Mouse (Mus musculus): ENCODE measurements around the gene Abcg1. TPM values are rescaled to one million over a fixed set of nuclear protein-coding genes. Genes with fewer than 3 reads are reported as not detected.
A peak's percentile ranks its signal among the peaks of the same experiment; 100 is the strongest.

Gene Abcg1
- polyA plus RNA-seq, 1 experiment from 2014 or later: 5.8 TPM

GRCm38 (mm10) chr17:31029407-31029806, 28.1 kb upstream of the Abcg1 start:
- DNase-seq (ENCODE audit: low spot score): no peak
- no peak overlapping the region for H3K27ac ChIP-seq (replicated peaks)
- 92% methylated on average over 4 of the region's 4 CpGs for WGBS
- peaks cover 12% of the 10 kb centered on the region for H3K4me1 ChIP-seq
- no peak overlapping the region for H3K4me3 ChIP-seq
- H3K36me3 ChIP-seq: no peaks in the 10 kb centered on the region
- no peaks in the 10 kb centered on the region for H3K27me3 ChIP-seq (ENCODE audit: low read depth, poor library complexity, severe bottlenecking)
- peaks cover 6% of the 10 kb centered on the region; the same call in 1 of the 2 replicates for H3K9me3 ChIP-seq (replicated peaks)

DNA sequence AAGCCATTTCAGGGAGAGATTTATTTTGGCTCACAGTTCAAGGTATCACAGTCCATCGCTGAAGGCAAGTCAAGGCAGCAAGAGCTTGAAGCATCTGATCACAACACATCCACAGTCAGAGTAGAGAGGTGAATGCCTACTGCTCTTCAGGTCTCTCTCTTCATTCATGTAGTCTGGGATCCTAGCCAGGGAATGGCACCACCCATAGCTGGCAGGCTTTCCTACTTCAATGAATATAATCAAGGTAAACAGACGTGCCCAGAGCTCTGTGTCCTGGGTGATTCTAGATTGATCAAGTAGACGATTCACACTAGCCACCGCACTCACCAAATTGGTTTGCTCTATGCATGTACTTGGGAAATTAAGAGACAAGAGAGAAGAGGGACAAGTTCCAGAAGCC, 25.1 kb upstream of the Abcg1 start:
- no peaks in the 10 kb centered on the region for H3K36me3 ChIP-seq
- H3K27me3 ChIP-seq (ENCODE audit: low read depth, poor library complexity, severe bottlenecking): no peaks in the 10 kb centered on the region
- no peak overlapping the region for H3K27ac ChIP-seq (replicated peaks)
- peaks cover 6% of the 10 kb centered on the region; the same call in 1 of the 2 replicates for H3K9me3 ChIP-seq (replicated peaks)
- WGBS: 95% methylated on average over 4 of the region's 4 CpGs
- no peak overlapping the region for H3K4me3 ChIP-seq
- H3K4me1 ChIP-seq: peaks cover 17% of the 10 kb centered on the region
- DNase-seq (ENCODE audit: low spot score): no peak

GRCm38 (mm10) chr17:31033251-31033650, 24.2 kb upstream of the Abcg1 start:
- WGBS: 73% methylated on average over 2 of the region's 2 CpGs
- Histone ChIP-seq H3K36me3 (no peaks in the 10 kb centered on the region), H3K9me3 (replicated peaks) (peaks cover 6% of the 10 kb centered on the region; the same call in 1 of the 2 replicates), H3K4me1 (peaks cover 17% of the 10 kb centered on the region), H3K27ac (replicated peaks) (peak overlapping the region; percentile 71), H3K4me3 (no peak overlapping the region), H3K27me3 (ENCODE audit: low read depth, poor library complexity, severe bottlenecking) (no peaks in the 10 kb centered on the region)
- no peak for DNase-seq (ENCODE audit: low spot score)

GRCm38 (mm10) chr17:31034165-31034564, 23.3 kb upstream of the Abcg1 start:
- Histone ChIP-seq H3K27ac (replicated peaks) (peak overlapping the region; percentile 71), H3K9me3 (replicated peaks) (peaks cover 6% of the 10 kb centered on the region; the same call in 1 of the 2 replicates), H3K4me3 (no peak overlapping the region), H3K4me1 (peaks cover 17% of the 10 kb centered on the region), H3K36me3 (no peaks in the 10 kb centered on the region), H3K27me3 (ENCODE audit: low read depth, poor library complexity, severe bottlenecking) (no peaks in the 10 kb centered on the region)
- WGBS: 59% methylated on average over 5 of the region's 5 CpGs
- no peak for DNase-seq (ENCODE audit: low spot score)

DNA sequence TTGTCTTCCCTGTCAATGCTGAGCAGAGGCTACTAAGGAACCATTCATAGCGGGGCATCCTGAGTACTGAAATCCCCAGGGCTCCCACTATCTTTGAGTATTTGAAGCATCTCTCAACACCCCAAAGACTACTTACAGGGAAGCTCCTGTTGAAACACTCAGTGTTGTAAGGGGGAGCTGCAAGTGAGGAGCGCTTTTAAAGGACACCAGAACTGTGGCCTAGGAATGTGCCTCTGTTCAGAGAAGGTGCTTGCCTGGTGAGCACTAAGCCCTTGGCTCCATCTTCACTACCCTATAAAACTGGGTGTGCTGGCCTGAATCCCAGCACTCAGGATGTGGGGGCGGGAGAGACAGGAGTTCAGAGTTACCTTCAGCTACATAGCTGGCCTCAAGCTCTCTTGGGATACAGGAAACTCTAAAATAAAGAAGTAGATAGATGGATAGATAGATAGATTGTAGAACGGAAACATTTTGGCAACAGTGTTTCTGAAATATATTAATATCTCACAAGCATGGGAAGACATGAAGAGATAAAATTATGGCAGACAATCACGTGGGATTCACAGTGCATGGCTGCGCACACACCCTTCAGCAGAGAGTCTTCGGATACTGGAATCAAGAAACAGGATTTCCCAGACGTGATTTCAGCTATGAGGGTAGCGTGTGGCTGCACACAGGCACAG, 22.7 kb upstream of the Abcg1 start:
- no peak for DNase-seq (ENCODE audit: low spot score)
- Histone ChIP-seq H3K4me3 (no peak overlapping the region), H3K27me3 (ENCODE audit: low read depth, poor library complexity, severe bottlenecking) (no peaks in the 10 kb centered on the region), H3K4me1 (peaks cover 17% of the 10 kb centered on the region), H3K9me3 (replicated peaks) (peaks cover 6% of the 10 kb centered on the region; the same call in 1 of the 2 replicates), H3K27ac (replicated peaks) (no peak overlapping the region), H3K36me3 (no peaks in the 10 kb centered on the region)
- WGBS: 91% methylated on average over 9 of the region's 9 CpGs

- no peak for DNase-seq (ENCODE audit: low spot score)
- H3K36me3 ChIP-seq: no peaks in the 10 kb centered on the region
- peaks cover 17% of the 10 kb centered on the region for H3K4me1 ChIP-seq
- peak overlapping the region; percentile 55; the same call in 1 of the 2 replicates for H3K27ac ChIP-seq (replicated peaks)
- no peak overlapping the region for H3K4me3 ChIP-seq
- H3K9me3 ChIP-seq (replicated peaks): peaks cover 6% of the 10 kb centered on the region; the same call in 1 of the 2 replicates
- no peaks in the 10 kb centered on the region for H3K27me3 ChIP-seq (ENCODE audit: low read depth, poor library complexity, severe bottlenecking)
- WGBS: 90% methylated on average over 22 of the region's 22 CpGs
Measured at GRCm38 (mm10) chr17:31036168-31036876, 21.2 kb upstream of the Abcg1 start.

- Histone ChIP-seq H3K27ac (replicated peaks) (no peak overlapping the region), H3K36me3 (no peaks in the 10 kb centered on the region)
Measured at GRCm38 (mm10) chr17:31037331-31037730, 20.1 kb upstream of the Abcg1 start.

GRCm38 (mm10) chr17:31038381-31038780, 19.1 kb upstream of the Abcg1 start:
- H3K27me3 ChIP-seq (ENCODE audit: low read depth, poor library complexity, severe bottlenecking): no peaks in the 10 kb centered on the region
- H3K27ac ChIP-seq (replicated peaks): no peak overlapping the region
- DNase-seq (ENCODE audit: low spot score): no peak
- H3K9me3 ChIP-seq (replicated peaks): no peaks in the 10 kb centered on the region
- WGBS: 84% methylated on average over 4 of the region's 4 CpGs
- no peaks in the 10 kb centered on the region for H3K36me3 ChIP-seq
- H3K4me1 ChIP-seq: peaks cover 15% of the 10 kb centered on the region
- no peak overlapping the region for H3K4me3 ChIP-seq

More at GRCm38 (mm10) chr17:31037331-31037730, 20.1 kb upstream of the Abcg1 start:
- H3K4me1 ChIP-seq: peaks cover 17% of the 10 kb centered on the region
- H3K27me3 ChIP-seq (ENCODE audit: low read depth, poor library complexity, severe bottlenecking): no peaks in the 10 kb centered on the region
- no peak overlapping the region for H3K4me3 ChIP-seq
- DNase-seq (ENCODE audit: low spot score): no peak
- peaks cover 1% of the 10 kb centered on the region; the same call in 1 of the 2 replicates for H3K9me3 ChIP-seq (replicated peaks)
- 86% methylated on average over 8 of the region's 8 CpGs for WGBS

- H3K27ac ChIP-seq (replicated peaks): no peak overlapping the region
- H3K9me3 ChIP-seq (replicated peaks): no peaks in the 10 kb centered on the region
- DNase-seq (ENCODE audit: low spot score): no peak
- H3K27me3 ChIP-seq (ENCODE audit: low read depth, poor library complexity, severe bottlenecking): no peaks in the 10 kb centered on the region
- peaks cover 4% of the 10 kb centered on the region; the same call in 1 of the 2 replicates for H3K4me1 ChIP-seq
- H3K36me3 ChIP-seq: no peaks in the 10 kb centered on the region
- no peak overlapping the region for H3K4me3 ChIP-seq
- WGBS: 78% methylated on average over 7 of the region's 7 CpGs
Measured at GRCm38 (mm10) chr17:31039626-31040025, 17.8 kb upstream of the Abcg1 start.

GRCm38 (mm10) chr17:31040421-31040820, 17.1 kb upstream of the Abcg1 start:
- Histone ChIP-seq H3K4me1 (peaks cover 4% of the 10 kb centered on the region; the same call in 1 of the 2 replicates), H3K36me3 (no peaks in the 10 kb centered on the region), H3K9me3 (replicated peaks) (no peaks in the 10 kb centered on the region), H3K27me3 (ENCODE audit: low read depth, poor library complexity, severe bottlenecking) (no peaks in the 10 kb centered on the region), H3K27ac (replicated peaks) (no peak overlapping the region), H3K4me3 (no peak overlapping the region)
- 73% methylated on average over 7 of the region's 7 CpGs for WGBS
- no peak for DNase-seq (ENCODE audit: low spot score)

GRCm38 (mm10) chr17:31042751-31043150, 14.7 kb upstream of the Abcg1 start:
- Histone ChIP-seq H3K27ac (replicated peaks) (no peak overlapping the region; the same call in 1 of the 2 replicates), H3K27me3 (ENCODE audit: low read depth, poor library complexity, severe bottlenecking) (no peaks in the 10 kb centered on the region), H3K9me3 (replicated peaks) (no peaks in the 10 kb centered on the region), H3K36me3 (no peaks in the 10 kb centered on the region), H3K4me1 (no peaks in the 10 kb centered on the region), H3K4me3 (no peak overlapping the region)
- 83% methylated on average over 2 of the region's 2 CpGs for WGBS
- no peak for DNase-seq (ENCODE audit: low spot score)

- H3K4me1 ChIP-seq: peaks cover 52% of the 10 kb centered on the region
- H3K27ac ChIP-seq (replicated peaks): peak overlapping the region; percentile 78
- under 1% methylated on average over 31 of the region's 31 CpGs for WGBS
- peaks cover 12% of the 10 kb centered on the region for H3K9me3 ChIP-seq (replicated peaks)
- peak; percentile 25 for DNase-seq (ENCODE audit: low spot score)
- peak overlapping the region; percentile 67 for H3K4me3 ChIP-seq
- H3K36me3 ChIP-seq: no peaks in the 10 kb centered on the region
- H3K27me3 ChIP-seq (ENCODE audit: low read depth, poor library complexity, severe bottlenecking): peaks cover 59% of the 10 kb centered on the region
Measured at GRCm38 (mm10) chr17:31057891-31058744, 643 bp downstream of the Abcg1 start.
